Mouse (Mus musculus) liver, embryonic 14.5 days (tissue): ENCODE measurements around the gene Rom1.

Source experiments
- CTCF ChIP-seq: IDR thresholded peaks from 2 replicates; pipeline ENCODE4 v1.5.1; 2016; ENCODE audit warnings: antibody characterized with exemption, low read depth, control low read depth
- EP300 ChIP-seq: IDR thresholded peaks from 2 replicates; pipeline ENCODE4 v1.6.1; 2016; ENCODE audit warnings: antibody characterized with exemption, low read depth

DNA sequence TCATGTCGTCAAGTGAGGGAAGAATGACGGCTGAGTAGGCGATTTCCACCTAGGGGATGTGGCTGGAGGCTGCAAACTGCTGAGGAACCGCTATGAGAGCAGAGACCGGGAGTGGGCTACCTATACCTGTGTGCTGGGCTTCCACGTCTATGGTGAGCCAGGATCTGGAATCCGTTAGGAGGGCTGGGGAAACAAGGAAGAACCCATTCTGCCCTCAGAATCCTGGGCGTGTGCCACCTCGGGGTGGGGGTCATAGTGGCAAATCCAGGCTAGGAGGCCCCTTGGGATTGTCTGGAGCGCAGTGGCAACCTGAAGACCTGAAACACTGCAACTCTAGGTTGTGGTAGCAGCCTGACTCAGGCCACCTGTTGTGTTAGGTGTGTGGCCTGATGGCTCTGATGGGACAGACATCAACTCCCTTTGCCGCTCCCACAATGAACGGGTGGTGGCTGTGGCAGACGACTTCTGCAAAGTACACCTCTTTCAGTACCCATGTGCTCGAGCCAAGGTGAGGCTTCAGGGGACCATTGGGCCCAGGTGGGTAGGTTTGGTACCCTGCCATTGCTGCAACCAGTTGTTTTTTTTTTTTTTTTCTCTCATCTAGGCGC, 11.5 kb upstream of the Rom1 start:
- TF ChIP-seq CTCF (no peak), EP300 (no peak)
